Mouse (Mus musculus) bone marrow, adult 2 months (tissue): ENCODE results near the gene Mcam. TPM values are rescaled to one million over a fixed set of nuclear protein-coding genes. Genes with fewer than 3 reads are reported as not detected.

Source experiments
- H3K27ac ChIP-seq: fragments of 200-500 bp; 2 replicates; pipeline ENCODE4 v1.5.1; 2012; ENCODE audit warnings: low read depth, mild to moderate bottlenecking, control low read depth, inconsistent platforms, low read length; ENCODE audit not compliant: control insufficient read depth, poor library complexity, insufficient read depth
- H3K4me1 ChIP-seq: fragments of 200-500 bp; 2 replicates; pipeline ENCODE4 v1.6.1; 2011; ENCODE audit warnings: low read length; ENCODE audit not compliant: control insufficient read depth, insufficient read depth
- H3K4me3 ChIP-seq: fragments of 200-500 bp; replicated peaks from 2 replicates; pipeline ENCODE3; 2011; ENCODE audit warnings: mild to moderate bottlenecking, low read depth, low read length, control low read depth; ENCODE audit not compliant: control insufficient read depth
- CTCF ChIP-seq: fragments of 200-500 bp; IDR thresholded peaks from 2 replicates; pipeline ENCODE4 v1.5.1; 2011; ENCODE audit warnings: low read length, control low read depth; ENCODE audit not compliant: control insufficient read depth, insufficient read depth
- POLR2A ChIP-seq: fragments of 200-500 bp; IDR thresholded peaks from 2 replicates; pipeline ENCODE4 v1.6.1; 2011; ENCODE audit warnings: low read depth, mild to moderate bottlenecking, control low read depth, low read length, borderline replicate concordance; ENCODE audit not compliant: control insufficient read depth
- WGBS: fragments of 180-500 bp; shearing (Covaris S2); methylation state at CpG from one replicate; pipeline ENCODE4 v1.1.7; 2018; 5-methylcytosine and 5-hydroxymethylcytosine counted together
- polyA plus RNA-seq: library from polyadenylated mRNA; stranded (reverse); fragments of >200 nt; gene quantifications from 2 replicates; pipeline ENCODE4 v1.2.4, GENCODE M21; 2011; ENCODE audit warnings: low replicate concordance; ENCODE audit not compliant: missing spikeins, insufficient read depth, insufficient read length

Gene Mcam
- 3.5 and 6.3 TPM in 2 replicates for polyA plus RNA-seq

- Histone ChIP-seq H3K4me1 (peaks cover 1% of the 10 kb centered on the region; the same call in 1 of the 2 replicates), H3K27ac (no peak within 1 kb of the TSS; the same call in 1 of the 2 replicates), H3K4me3 (peak within 1 kb of the TSS; percentile 10)
- 2% methylated on average over 55 of the region's 55 CpGs for WGBS
- TF ChIP-seq CTCF: no peak
- TF ChIP-seq POLR2A: no peak
Observed at GRCm38 (mm10) chr9:44134101-44134850, at the start of gene Mcam. Gene Mcam (plus strand): TSS chr9:44134469.

- H3K4me3 ChIP-seq: peak overlapping the region; percentile 57
- H3K4me1 ChIP-seq: peaks cover 14% of the 10 kb centered on the region
- TF ChIP-seq POLR2A: peak; percentile 49; the same call in 1 of the 2 replicates
- TF ChIP-seq CTCF: no peak
- H3K27ac ChIP-seq: no peak overlapping the region
- WGBS: under 1% methylated on average over 62 of the region's 62 CpGs
Observed at GRCm38 (mm10) chr9:44084659-44085229, 49.5 kb upstream of the Mcam start.

GRCm38 (mm10) chr9:44085276-44085675, 49.0 kb upstream of the Mcam start:
- WGBS: 18% methylated on average over 10 of the region's 10 CpGs
- H3K4me3 ChIP-seq: peak overlapping the region; percentile 57
- H3K4me1 ChIP-seq: peaks cover 14% of the 10 kb centered on the region
- H3K27ac ChIP-seq: no peak overlapping the region
- no peak for TF ChIP-seq CTCF
- TF ChIP-seq POLR2A: no peak

GRCm38 (mm10) chr9:44085741-44086665, 48.3 kb upstream of the Mcam start:
- Histone ChIP-seq H3K4me1 (peaks cover 13% of the 10 kb centered on the region), H3K4me3 (no peak overlapping the region), H3K27ac (no peak overlapping the region)
- 71% methylated on average over 15 of the region's 15 CpGs for WGBS
- no peak for TF ChIP-seq CTCF
- no peak for TF ChIP-seq POLR2A

- H3K4me3 ChIP-seq: no peak overlapping the region
- TF ChIP-seq CTCF (no peak), POLR2A (no peak)
- H3K4me1 ChIP-seq: peaks cover 11% of the 10 kb centered on the region
- no peak overlapping the region for H3K27ac ChIP-seq
- WGBS: 79% methylated on average over 10 of the region's 10 CpGs
Observed at GRCm38 (mm10) chr9:44086960-44087359, 47.3 kb upstream of the Mcam start.

- TF ChIP-seq POLR2A (no peak), CTCF (no peak)
- Histone ChIP-seq H3K27ac (peak overlapping the region; percentile 39), H3K4me3 (no peak overlapping the region), H3K4me1 (peaks cover 9% of the 10 kb centered on the region)
- 22% methylated on average over 15 of the region's 15 CpGs for WGBS
Observed at GRCm38 (mm10) chr9:44087761-44088455, 46.4 kb upstream of the Mcam start.

- H3K4me1 ChIP-seq: peaks cover 6% of the 10 kb centered on the region
Observed at GRCm38 (mm10) chr9:44088877-44089608, 45.2 kb upstream of the Mcam start.

More at GRCm38 (mm10) chr9:44088877-44089608, 45.2 kb upstream of the Mcam start:
- no peak for TF ChIP-seq CTCF
- TF ChIP-seq POLR2A: no peak
- Histone ChIP-seq H3K4me3 (no peak overlapping the region), H3K27ac (peak overlapping the region; percentile 62)
- 7% methylated on average over 12 of the region's 12 CpGs for WGBS
